Mouse (Mus musculus) intestine, postnatal 0 days (tissue): ENCODE measurements at regions not wholly inside any gene's neighbourhood (a gene's known extent, or its start where the extent isn't known, plus 50 kb on each side); places are given as distances from the start of the nearest gene placed in this dataset.
A peak's percentile ranks its signal among the peaks of the same experiment; 100 is the strongest.

Experiments
- ATAC-seq: fragments of 200-750 bp; cut with Nextera tagmentation; 2 replicates; pipeline ENCODE4 v1.8.0; 2017; ENCODE audit warnings: mild to moderate bottlenecking, moderate TSS enrichment, moderate library complexity
- H3K27ac ChIP-seq: fragments of 300-500 bp; sonication (generic); 2 replicates; pipeline ENCODE4 v1.5.1; 2014; ENCODE audit warnings: mild to moderate bottlenecking, low read depth, low read length, moderate library complexity
- H3K27me3 ChIP-seq: fragments of 300-500 bp; sonication (generic); replicated peaks from 2 replicates; pipeline ENCODE4 v1.6.1; 2014; ENCODE audit warnings: low read length, mixed read lengths; ENCODE audit not compliant: control insufficient read depth, insufficient read depth
- H3K36me3 ChIP-seq: fragments of 300-500 bp; sonication (generic); 2 replicates; pipeline ENCODE4 v1.6.1; 2014; ENCODE audit warnings: mild to moderate bottlenecking, moderate library complexity; ENCODE audit not compliant: control insufficient read depth, insufficient read depth
- H3K4me1 ChIP-seq: fragments of 300-500 bp; sonication (generic); replicated peaks from 2 replicates; pipeline ENCODE4 v1.6.1; 2014; ENCODE audit warnings: antibody characterized with exemption, low read length, mixed read lengths; ENCODE audit not compliant: control insufficient read depth, insufficient read depth
- H3K4me2 ChIP-seq: fragments of 300-500 bp; sonication (generic); replicated peaks from 2 replicates; pipeline ENCODE4 v1.6.1; 2014; ENCODE audit warnings: low read depth, mild to moderate bottlenecking, moderate library complexity
- H3K4me3 ChIP-seq: fragments of 300-500 bp; sonication (generic); 2 replicates; pipeline ENCODE4 v1.5.1; 2014; ENCODE audit warnings: low read depth, low read length
- H3K9ac ChIP-seq: fragments of 300-500 bp; sonication (generic); 2 replicates; pipeline ENCODE4 v1.6.1; 2014; ENCODE audit warnings: mild to moderate bottlenecking, low read depth, low read length
- H3K9me3 ChIP-seq: fragments of 300-500 bp; sonication (generic); 2 replicates; pipeline ENCODE4 v1.6.1; 2016; ENCODE audit warnings: mixed run types; ENCODE audit not compliant: control insufficient read depth
- CTCF ChIP-seq: sonication (generic); IDR thresholded peaks from 2 replicates; pipeline ENCODE4 v1.5.1; 2016; ENCODE audit warnings: low read depth, mild to moderate bottlenecking, control low read depth, antibody characterized with exemption, moderate library complexity
- WGBS: fragments of 180-500 bp; shearing (Covaris S2); extraction: QIAGEN DNeasy Blood & Tissue Kit; methylation state at CpG from one replicate; pipeline ENCODE4 v1.1.7; 2014; 5-methylcytosine and 5-hydroxymethylcytosine counted together

DNA sequence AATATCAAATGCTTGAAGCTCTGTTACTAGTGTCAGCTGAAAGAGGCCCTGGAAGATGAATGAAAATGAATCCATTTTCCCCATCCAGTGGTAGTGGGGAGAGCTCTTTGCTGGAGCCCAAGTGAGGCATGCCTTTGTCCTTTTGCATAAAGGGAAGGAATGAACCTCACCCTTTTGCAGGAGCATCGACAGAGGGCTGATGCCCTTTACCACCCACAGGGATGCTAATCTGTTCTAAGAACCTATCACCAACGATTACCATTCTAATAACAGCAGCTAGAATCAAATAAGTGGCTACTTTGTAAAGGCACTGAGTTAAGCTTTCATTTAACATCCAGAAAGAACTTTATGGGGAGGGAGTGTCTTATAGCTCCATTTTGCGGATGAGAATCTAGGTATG, 184.9 kb upstream of the Nlrp1b start:
- Histone ChIP-seq H3K27me3 (no peaks in the 10 kb centered on the region), H3K9me3 (no peaks in the 10 kb centered on the region), H3K27ac (no peak overlapping the region), H3K4me2 (no peak overlapping the region), H3K4me3 (no peak overlapping the region), H3K9ac (no peak overlapping the region), H3K4me1 (no peaks in the 10 kb centered on the region), H3K36me3 (no peaks in the 10 kb centered on the region)
- ATAC-seq = no peak
- WGBS = 53% methylated on average over 3 of the region's 3 CpGs
- no peak for TF ChIP-seq CTCF

DNA sequence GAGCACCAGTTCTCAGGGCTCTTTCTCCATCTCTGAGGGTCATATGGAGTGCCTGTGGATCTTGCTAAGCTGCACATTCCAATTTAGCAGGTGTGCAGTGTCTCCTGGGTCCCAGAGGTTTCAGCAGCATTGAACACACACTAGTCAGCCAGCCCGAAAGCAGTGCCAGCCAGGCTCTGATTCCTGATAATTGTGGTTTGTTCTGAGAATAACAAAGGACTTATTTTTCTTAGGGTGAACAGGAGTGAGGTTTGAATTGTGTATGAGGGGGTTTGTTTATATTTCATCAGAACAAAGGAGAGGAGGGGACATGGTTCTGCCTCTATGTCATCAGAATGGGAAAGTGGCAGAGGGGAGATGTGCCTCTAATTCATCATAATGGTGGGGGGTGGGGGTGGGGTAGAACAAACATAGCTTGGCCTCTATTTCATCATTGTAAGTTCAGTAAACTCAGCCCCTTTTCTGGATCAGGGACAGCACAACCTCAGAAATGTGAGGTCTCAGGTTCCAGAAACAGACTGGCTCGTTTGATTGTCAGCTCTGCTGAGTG, 191.8 kb upstream of the Nlrp1b start:
- Histone ChIP-seq H3K4me1 (no peaks in the 10 kb centered on the region), H3K36me3 (no peaks in the 10 kb centered on the region), H3K9me3 (no peaks in the 10 kb centered on the region), H3K27me3 (no peaks in the 10 kb centered on the region), H3K27ac (no peak overlapping the region), H3K4me2 (no peak overlapping the region), H3K4me3 (no peak overlapping the region), H3K9ac (no peak overlapping the region)
- no peak for TF ChIP-seq CTCF
- no peak for ATAC-seq
- 56% methylated on average over 2 of the region's 2 CpGs for WGBS

DNA sequence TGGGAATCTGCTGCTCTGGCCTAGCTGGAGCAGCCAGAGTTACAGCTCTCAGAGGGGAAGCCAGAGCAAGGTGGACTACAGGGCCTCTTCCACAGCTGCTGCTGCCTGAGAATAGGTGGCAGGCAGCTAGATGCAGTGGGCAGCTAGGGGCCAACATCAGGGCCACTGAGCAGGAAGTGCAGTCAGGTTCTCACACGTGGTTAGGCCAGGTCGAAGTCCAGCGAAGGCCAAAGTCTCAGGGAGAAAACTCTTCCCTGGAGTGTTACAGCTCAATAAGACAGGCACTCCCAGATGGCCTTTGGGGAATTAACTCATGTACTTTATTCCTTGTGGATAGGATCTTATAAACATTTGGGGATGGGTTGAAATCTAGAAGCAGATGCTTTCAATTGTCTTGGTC, 192.7 kb upstream of the Nlrp1b start:
- H3K27me3 ChIP-seq = no peaks in the 10 kb centered on the region
- peak; percentile 87 for ATAC-seq

DNA sequence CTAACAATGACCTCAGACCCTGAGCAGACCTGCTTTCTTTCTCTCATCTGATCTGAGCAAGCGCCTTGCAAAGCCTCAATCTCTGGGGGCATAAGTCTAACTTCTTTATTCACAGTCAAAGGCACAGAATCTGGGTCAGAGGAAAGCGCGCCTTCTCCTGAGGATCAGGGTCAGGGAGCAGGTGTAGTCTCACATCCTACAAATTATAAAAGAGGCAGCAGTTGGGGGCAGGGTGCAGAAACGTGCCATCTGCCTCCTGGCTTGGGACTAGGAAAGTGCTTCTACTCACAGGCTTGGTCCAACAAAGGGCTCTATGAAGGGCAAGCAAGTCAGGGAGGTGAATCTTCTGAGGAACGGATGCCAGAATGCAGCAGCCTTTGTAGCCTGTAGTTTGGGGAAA, 194.3 kb upstream of the Nlrp1b start:
- no peak overlapping the region for H3K4me2 ChIP-seq
- no peaks in the 10 kb centered on the region for H3K9me3 ChIP-seq
- no peaks in the 10 kb centered on the region for H3K4me1 ChIP-seq
- no peak overlapping the region for H3K27ac ChIP-seq
- no peak for ATAC-seq
- no peak overlapping the region for H3K4me3 ChIP-seq
- no peak for TF ChIP-seq CTCF
- no peaks in the 10 kb centered on the region for H3K36me3 ChIP-seq
- H3K9ac ChIP-seq = no peak overlapping the region
- WGBS = 82% methylated on average over 5 of the region's 5 CpGs
- no peaks in the 10 kb centered on the region for H3K27me3 ChIP-seq

More for the DNA sequence above, 192.7 kb upstream of the Nlrp1b start:
- 64% methylated on average over 3 of the region's 3 CpGs for WGBS
- H3K36me3 ChIP-seq = no peaks in the 10 kb centered on the region
- no peaks in the 10 kb centered on the region for H3K4me1 ChIP-seq
- H3K9ac ChIP-seq = no peak overlapping the region
- no peak overlapping the region for H3K4me2 ChIP-seq
- no peak for TF ChIP-seq CTCF
- H3K27ac ChIP-seq = no peak overlapping the region
- H3K9me3 ChIP-seq = no peaks in the 10 kb centered on the region
- H3K4me3 ChIP-seq = no peak overlapping the region

DNA sequence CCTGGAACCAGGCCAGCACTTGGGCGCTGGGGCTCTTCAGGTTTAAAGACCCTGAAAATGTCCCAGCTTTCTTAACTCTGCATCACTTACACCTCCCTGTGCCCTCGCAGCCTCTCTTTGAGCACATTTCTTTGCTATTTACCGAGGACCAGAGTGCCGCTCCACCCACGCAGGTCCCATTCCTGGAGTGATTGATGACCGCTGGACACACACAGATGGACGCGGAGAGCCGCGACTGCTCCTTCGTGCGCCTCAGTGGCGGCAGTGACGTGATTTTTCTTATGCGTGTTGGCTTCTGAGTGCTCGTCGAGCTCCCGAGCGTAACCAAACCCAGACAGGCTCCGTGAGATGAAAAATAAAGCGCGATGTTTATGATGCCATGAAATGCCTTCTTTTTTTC, 199.2 kb upstream of the Nlrp1b start:
- no peaks in the 10 kb centered on the region for H3K9me3 ChIP-seq
- no peak overlapping the region for H3K27ac ChIP-seq
- no peak overlapping the region for H3K4me3 ChIP-seq
- TF ChIP-seq CTCF = no peak
- H3K36me3 ChIP-seq = no peaks in the 10 kb centered on the region
- no peaks in the 10 kb centered on the region for H3K4me1 ChIP-seq
- H3K27me3 ChIP-seq = no peaks in the 10 kb centered on the region
- no peak overlapping the region for H3K9ac ChIP-seq
- H3K4me2 ChIP-seq = no peak overlapping the region
- 89% methylated on average over 22 of the region's 22 CpGs for WGBS
- no peak for ATAC-seq

DNA sequence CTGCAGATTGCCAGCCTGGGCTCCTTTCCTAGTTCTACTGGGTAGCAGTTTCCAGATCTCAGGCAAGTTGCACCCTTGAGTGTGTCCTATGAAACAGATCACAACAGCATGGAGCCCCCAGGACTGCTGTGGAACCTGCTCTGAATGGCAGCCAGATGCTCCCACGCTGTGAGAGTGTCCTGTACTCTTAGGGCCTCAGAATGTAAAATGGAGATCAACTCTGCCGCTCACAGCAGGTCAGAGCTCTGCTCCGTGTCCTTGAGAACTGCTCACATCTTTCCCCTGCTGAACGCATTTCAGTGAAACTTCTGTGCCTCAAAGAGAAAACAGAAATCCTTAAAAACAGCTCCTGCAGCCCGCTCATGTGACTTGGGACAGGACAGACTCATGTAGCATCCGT, 203.7 kb upstream of the Nlrp1b start:
- Histone ChIP-seq H3K9me3 (no peaks in the 10 kb centered on the region), H3K4me2 (no peak overlapping the region), H3K27ac (no peak overlapping the region), H3K36me3 (no peaks in the 10 kb centered on the region), H3K4me3 (no peak overlapping the region), H3K9ac (no peak overlapping the region), H3K27me3 (no peaks in the 10 kb centered on the region), H3K4me1 (no peaks in the 10 kb centered on the region)
- 68% methylated on average over 6 of the region's 6 CpGs for WGBS
- ATAC-seq = no peak
- no peak for TF ChIP-seq CTCF

DNA sequence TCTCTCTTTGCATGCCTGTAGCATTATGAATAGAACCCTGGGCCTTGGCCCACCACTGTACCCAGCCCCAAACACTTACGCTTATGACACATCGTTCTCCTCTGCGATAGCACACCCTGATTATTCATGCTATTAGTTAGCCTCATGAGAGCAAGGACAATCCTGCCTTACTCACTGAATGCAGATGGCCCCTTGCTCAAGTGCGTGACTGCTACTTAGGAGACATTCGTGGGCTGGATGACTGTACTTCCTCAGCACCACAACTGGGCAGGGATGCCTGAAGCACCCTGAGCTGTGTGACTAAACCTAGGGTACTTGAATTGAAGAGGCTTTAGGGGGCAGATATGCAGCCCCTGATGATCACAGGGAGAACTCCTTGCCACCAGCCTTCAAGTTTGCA, 204.4 kb upstream of the Nlrp1b start:
- Histone ChIP-seq H3K27ac (no peak overlapping the region), H3K4me1 (no peaks in the 10 kb centered on the region), H3K27me3 (no peaks in the 10 kb centered on the region), H3K4me2 (no peak overlapping the region), H3K9ac (no peak overlapping the region), H3K36me3 (no peaks in the 10 kb centered on the region), H3K4me3 (no peak overlapping the region), H3K9me3 (no peaks in the 10 kb centered on the region)
- no peak for ATAC-seq
- TF ChIP-seq CTCF = no peak
- 86% methylated on average over 5 of the region's 5 CpGs for WGBS
